Mouse (Mus musculus) cerebellum, postnatal 4 days (tissue): ENCODE results near the gene Uqcr10.
A peak's percentile ranks its signal among the peaks of the same experiment; 100 is the strongest.
"Not testable (repeated sequence)": the region's sequence is repeated elsewhere in the genome, so short reads cannot be mapped to it uniquely, and the experiment has no call there.

ENCODE experiments used
- DNase-seq, 2 experiments: peaks; one replicate each; pipeline ENCODE4 v3.0.0; 2022; ENCODE audit warnings: low spot score in 2 of 2, mixed read lengths in 1 of 2

Uqcr10 gene

DNA sequence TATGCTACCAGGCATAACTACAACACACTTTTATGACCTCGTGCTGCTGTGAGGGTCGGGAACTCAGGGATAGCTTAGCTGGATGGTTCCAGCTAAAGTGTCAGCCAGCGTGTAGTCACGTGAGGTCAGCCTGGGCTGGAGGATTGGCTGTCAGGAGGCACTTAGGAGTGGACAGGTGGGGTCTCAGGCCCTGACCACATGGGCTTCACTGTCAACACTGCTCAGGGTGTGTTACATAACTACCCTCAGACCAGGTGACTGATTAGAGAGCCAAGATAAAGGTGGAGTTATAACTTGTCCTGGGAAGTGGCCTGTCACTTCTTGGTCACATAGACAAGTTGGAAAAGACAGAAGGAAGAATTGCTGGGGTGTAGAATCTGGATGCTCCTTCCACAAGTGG, 11.5 kb upstream of the Uqcr10 start:
- DNase-seq: no peak

- no peak for DNase-seq
These were observed 10.6 kb upstream of the Uqcr10 start for GRCm38 (mm10) chr11:4714727-4715126.

- DNase-seq: no peak
These were observed 8.7 kb upstream of the Uqcr10 start for GRCm38 (mm10) chr11:4712822-4713221.

DNA sequence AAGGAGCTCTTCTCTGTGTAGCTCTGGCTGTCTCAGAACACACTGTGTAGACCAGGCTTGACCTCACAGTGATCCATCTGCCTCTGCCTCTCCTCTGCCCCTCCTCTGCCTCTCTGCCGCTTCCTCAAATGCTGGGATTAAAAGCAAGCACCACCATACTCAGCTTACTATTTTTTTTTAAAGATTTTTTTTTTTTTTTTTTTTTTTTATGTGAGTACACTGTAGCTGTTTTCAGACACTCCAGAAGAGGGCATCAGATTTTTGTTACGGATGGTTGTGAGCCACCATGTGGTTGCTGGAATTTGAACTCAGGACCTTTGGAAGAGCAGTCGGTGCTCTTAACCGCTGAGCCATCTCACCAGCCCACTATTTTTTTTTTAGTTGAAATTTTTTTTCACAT, 6.0 kb upstream of the Uqcr10 start:
- DNase-seq: not testable (repeated sequence)

- no peak for DNase-seq
These were observed 1.0 kb upstream of the Uqcr10 start for GRCm38 (mm10) chr11:4705178-4705577.

DNA sequence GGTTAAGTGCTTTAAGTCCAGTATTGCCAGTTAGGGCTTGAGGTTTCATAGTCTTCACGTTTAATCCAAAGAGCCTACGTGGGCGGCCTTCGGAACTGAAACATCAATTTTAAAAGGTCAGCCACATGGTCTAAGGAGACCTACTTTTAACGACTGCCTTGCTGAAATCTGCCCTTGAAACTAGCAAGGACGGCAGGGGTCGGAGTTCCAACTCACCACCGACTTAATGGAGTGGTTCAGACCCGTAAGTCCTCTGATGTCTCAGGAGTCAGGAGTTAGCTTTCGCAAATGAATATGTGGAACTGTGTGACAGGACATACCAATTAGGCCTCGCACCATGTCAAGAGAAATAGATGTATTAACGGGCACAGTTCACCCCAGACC, 462 bp downstream of the Uqcr10 start:
- no peak for DNase-seq

- DNase-seq: no peak
These were observed 3.4 kb downstream of the Uqcr10 start for GRCm38 (mm10) chr11:4700726-4701125.

DNA sequence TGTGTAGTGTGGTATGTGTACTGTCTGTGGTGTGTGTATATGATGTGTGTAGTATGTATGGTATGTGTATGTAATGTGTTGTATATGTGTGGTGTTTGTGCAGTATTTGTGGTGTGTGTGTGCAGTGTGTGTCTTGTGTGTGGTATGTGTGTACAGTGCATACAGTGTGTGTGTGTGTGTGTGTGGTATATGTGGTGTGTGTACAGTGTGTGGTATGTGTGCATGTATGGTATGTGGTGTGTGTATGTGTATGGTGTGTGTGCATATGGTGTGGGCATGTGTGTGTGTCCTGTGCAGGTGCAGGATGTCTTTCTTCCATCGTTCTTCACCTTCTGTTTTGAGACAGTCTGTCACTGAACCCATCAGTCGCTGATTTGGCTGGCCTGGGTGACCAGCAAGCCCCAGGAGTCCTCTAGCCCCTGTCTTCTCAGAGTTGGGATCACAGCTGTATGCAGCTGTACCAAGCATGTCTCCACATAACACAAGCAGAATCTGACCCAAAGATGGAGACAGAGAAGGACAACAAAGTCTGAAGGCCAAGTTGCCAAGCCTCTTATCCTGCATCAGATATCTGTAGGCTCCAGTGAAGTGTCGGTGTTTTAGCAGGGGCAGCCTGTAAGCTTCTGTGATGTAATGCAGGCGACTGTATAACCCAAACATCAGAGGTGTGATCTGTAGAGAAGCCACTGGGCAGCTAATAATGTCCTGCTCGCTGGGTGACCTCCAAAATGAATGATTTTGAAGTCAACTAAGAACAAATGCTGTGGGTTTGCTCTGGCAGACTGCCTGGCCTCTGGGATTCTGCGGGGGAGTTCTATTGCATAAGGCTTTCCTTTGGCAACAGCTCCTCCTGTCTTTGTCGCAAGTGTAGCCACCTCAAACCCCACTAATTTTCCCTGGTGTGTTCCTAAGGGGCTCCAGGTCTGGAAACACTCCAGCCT, 6.8 kb downstream of the Uqcr10 start:
- DNase-seq: no peak

- no peak for DNase-seq
These were observed 12.0 kb downstream of the Uqcr10 start for GRCm38 (mm10) chr11:4692162-4692561.

DNA sequence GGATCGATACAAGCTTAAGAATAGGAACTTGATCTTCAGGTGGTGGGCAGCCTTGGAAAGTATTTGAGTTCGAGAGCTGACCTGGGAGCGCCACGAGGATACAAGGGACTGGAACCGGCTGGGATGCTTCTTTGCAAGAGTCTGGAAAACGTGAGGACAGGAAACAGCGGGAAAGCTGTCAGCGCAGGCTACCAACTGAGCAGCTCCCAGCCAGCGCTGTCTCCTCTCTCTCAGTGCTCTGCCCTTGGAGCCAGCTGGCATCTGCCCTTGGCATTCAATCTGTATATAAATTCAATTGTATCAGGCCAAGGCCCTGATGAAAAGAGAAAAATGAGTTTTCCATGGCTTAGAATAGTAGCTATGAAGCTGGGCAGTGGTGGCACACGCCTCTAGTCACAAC, 12.9 kb downstream of the Uqcr10 start:
- no peak for DNase-seq

DNA sequence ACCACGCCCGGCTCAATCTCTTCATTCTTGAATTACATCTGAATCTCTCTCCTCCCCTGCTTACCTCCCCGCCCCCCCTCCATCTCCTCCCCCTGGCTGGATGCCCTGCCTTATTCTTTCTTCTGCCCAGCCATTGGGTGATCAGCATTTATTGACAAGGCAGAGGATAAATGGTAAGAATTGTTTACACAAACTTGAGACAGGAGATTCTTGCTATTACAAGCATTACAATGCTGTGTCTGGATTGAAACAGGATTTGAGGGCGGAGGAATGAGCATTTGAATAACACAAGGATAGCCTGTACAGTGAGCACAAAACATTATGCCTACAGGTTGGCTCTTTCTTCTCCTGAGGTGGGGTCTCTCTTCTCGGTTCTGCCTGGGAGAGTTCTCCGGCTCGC, 13.8 kb downstream of the Uqcr10 start:
- DNase-seq: no peak

- no peak for DNase-seq
These were observed 15.3 kb downstream of the Uqcr10 start for GRCm38 (mm10) chr11:4688632-4689380.

GRCm38 (mm10) chr11:4687874-4688273, 16.3 kb downstream of the Uqcr10 start:
- DNase-seq: no peak

- no peak for DNase-seq
These were observed 17.1 kb downstream of the Uqcr10 start for GRCm38 (mm10) chr11:4687027-4687426.

DNA sequence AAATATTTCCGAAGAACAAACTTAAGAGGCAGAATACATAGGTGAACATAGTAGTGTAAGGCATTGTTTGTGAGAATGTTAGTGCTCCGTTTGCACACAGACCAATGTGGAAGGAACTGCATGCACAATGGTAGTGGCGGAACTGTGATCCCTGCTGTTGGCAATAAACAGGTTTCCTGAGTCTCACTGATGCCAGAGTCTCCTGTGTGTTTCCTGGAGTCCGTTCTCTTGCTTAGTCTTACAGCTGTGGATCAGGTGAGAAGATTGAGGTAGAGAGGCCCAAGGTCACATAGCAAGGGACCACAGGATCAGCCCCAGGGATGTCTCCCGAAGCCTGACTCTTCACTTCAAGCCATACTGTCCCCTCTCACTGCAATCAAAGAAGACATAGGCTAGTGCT, 18.6 kb downstream of the Uqcr10 start:
- no peak for DNase-seq

DNA sequence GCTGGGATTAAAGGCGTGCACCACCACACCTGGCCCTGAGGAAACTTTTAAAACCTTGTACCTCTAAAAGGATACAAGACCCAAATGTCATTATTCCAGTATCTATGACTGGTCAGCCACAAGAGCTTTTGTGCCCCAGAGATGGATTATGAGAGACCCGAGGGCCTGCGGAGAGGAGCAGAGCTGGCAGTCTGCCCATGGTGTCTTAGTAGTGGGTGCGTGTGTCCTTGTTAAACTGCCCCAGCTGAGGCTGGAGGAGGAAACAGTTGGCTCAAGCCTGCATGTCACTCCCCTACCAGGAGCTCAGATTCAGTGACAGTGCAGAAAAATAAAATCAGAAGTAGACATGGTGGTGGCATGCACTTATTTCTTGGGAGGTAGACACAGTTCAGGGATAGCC, 19.1 kb downstream of the Uqcr10 start:
- DNase-seq: no peak

- DNase-seq: no peak
These were observed 20.0 kb downstream of the Uqcr10 start for GRCm38 (mm10) chr11:4684186-4684585.

DNA sequence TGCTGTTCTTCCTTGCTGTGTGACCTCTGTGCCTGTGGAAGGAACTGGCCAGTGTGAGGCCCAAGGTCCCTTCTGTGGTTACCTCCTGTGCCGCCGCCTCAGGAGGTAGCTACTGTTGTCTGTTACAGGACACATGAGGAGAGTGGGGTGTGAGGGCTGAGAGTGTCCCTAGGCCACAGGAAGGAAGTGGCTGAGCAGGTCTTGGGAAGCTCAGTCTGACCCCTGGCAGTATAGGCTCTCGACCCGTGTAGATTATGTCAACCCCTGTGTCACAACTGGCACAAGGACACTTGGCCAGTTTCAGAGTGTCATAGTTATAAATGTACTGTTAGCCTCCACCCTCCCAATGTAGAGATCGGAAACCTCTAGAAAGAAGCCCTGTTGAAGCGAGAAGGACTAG, 20.6 kb downstream of the Uqcr10 start:
- DNase-seq: no peak

DNA sequence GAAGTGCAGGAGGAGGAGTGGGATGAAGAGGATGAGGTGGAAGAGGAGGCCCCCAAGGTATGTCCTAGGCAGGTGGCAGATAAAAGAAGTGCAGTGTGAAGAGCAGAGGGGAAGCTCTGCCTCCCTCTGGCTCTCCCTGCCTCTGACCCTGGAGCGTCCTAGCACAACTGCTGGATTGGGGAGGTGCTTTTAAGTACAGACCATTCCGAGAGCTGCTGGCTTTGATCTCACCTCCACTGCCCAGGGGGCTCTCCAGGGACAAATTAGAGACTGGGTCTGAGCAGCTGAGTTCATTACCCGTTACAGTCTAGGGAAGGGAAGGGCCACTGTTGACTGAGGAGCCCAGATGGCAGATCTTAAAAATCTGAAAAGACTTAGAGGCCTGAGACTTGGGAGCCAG, 24.0 kb downstream of the Uqcr10 start:
- no peak for DNase-seq

DNA sequence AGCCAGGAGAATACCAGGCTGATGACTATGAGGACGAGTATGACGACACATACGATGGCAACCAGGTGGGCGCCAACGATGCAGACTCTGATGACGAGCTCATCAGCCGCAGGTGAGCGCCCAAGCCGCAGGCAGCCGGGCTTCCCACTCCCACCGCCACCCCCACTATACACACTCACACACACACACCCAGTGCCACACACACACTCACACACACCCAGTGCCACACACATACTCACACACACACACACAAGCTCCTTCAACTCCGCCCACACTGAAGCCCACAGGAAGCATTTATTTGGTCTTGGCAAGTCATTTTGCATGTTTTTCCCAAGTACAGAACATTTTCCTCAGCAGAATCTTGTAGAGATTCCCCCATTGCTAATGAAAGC, 24.7 kb downstream of the Uqcr10 start:
- DNase-seq: no peak

DNA sequence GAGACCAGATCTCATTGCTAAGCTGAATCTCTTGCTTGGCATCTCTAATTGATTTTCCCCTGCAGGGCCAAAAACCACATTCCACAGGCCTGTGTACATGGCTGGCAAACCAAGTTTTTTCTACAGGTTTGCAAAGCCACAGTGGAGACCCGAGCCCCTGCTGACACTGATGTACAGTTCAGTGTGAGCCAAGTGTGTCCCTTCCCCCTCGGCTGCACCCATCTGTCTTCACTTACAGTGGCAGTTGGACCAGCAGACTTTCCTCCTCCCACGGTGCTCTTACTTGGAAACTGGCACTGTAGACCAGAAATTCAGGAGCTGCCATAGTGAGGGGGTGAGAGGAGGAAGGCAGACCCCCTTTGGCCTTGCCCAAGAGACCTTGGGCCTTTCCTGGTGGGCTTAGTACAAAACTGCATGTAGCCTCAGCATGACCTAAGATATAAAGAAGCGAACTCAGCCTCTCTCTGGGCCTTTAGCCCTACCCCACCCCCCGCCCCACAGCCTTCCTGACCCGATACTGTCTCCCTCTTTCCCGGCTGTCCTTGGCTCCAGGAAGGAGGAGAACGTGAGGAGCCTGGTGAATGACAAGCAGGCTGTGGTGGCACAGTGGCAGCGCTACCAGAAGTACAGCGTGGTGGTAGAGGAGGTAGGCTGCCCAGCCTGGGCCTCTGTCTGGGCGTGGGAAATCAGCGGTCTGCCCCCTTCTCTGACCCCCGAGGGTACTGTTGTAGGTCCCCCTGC, 25.3 kb downstream of the Uqcr10 start:
- peak in 1 of 2 experiments; percentile 41 for DNase-seq

DNA sequence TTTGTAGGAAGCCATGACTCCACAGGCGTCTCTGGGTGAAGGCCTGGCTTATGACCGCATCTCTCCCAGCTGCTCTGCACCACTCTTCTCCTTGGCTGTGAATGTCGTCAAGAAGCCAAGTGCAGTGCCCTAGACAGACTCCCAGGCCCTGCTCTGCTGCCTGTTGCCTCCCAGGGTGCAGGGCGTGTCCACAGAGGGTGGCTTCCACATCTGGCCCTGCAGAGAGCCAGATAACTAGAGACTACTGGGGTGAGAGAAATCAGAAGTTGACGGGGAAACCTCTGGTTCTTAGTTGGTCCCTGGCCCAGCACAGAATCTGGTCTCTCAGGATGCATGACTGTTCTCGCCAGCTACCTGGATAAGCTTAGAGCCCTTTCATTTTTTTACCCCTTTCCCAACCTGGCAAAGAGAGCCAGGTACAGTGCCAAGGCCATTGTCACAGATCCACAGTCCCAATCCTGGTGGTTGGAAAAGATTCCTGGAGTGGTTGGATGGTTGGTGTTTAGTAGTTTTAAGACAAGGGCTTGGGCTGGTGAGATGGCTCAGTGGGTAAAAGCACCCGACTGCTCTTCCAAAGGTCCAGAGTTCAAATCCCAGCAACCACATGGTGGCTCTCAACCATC, 26.8 kb downstream of the Uqcr10 start:
- no peak for DNase-seq
